Mouse (Mus musculus): ENCODE results near the gene Atp6ap1. TPM values are rescaled to one million over a fixed set of nuclear protein-coding genes. Genes with fewer than 3 reads are reported as not detected.
A peak's percentile ranks its signal among the peaks of the same experiment; 100 is the strongest.

Atp6ap1 gene
- polyA plus RNA-seq, 1 experiment from 2014 or later: 79.8 TPM

DNA sequence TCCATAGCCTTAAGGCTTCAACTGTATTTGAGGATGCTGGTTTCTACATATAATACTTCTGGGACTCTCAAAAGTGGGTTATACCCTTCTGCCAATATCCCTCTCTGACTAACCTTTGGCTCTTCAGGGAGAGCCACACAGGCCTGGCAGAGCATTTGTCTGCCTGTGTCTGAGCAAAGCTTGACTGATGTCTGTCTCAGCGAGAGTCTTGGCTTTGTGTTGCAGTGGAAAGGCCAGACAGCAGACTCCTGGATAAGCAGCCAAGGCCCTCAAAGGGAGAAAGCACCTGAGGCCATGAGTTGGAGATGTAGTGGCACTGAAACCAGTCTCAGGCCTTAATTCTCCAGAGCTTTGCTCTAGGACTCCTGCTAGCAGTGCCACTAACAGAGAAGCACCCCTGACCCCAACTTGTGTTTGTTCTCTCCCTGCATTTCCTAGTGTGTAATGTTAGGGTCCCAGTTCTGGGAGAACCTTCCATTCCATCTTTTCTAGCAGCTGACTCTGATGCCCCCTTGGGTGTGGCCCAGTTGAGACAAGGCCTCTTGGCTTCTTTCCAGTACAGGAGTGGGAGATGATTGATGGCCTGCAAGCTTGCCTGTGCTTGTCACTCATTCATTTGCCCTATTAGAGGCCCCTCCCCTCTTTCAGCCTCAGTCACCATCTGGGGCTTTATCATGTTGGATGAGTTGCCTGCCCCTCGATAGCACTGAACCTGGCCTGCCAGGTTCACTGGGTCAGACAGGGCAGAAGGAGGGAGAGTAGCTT is 33.5 kb downstream of the Atp6ap1 start:
- WGBS (ENCODE audit: insufficient replicate concordance): 38% methylated on average over 2 of the region's 2 CpGs
- Histone ChIP-seq H3K9ac (ENCODE audit: low read depth, low read length) (no peak overlapping the region), H3K36me3 (ENCODE audit: control insufficient read depth, insufficient read depth) (no peaks in the 10 kb centered on the region), H3K4me3 (ENCODE audit: low read depth, low read length) (no peak overlapping the region), H3K27me3 (ENCODE audit: control insufficient read depth, insufficient read depth, low read depth, low read length) (no peaks in the 10 kb centered on the region), H3K27ac (ENCODE audit: low read length) (no peak overlapping the region), H3K9me3 (replicated peaks; ENCODE audit: control insufficient read depth, low read length) (no peaks in the 10 kb centered on the region), H3K4me1 (ENCODE audit: control insufficient read depth, low read depth, low read length) (no peaks in the 10 kb centered on the region; the same call in 1 of the 2 replicates), H3K4me2 (ENCODE audit: low read depth, low read length) (no peak overlapping the region)
- no peak for ATAC-seq (ENCODE audit: low read depth)

DNA sequence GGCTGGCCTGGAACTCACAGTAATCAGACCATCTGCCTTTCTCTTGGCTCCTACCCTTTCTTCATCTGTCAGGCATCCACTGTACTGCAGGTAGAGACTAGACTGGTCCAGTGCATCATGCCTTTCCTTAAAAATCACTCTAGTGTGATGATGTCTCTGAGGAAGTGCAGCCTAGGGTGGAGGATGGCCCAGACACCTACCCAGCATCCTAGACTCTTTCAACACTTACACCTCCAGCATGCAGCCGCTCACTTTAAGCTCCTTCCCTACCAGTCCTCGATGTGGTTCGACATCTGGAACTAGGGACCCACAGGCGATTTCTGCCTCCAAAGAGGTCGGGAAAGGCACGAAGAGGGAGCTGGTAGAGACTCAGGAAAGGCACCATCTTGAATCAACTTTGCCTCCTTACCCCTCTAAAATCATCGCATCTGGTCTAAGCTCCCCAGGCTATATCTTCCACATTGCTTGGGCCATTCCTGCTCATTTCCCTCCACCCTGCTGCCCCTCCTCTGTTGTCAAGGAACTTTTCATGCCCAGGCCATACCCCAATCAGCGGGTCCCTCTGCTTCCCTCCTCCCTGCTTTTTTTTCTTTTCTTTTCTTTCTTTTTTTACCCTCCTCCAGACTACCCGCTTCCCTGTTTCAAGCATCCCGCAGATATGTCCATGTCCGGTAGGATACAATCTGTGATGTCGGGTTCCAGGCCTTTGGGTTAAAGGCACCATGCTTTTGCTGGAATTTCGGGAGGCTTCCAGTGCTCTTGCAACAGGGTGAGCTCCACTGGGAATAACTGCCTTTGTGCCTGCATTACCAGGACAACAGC is 56.0 kb downstream of the Atp6ap1 start:
- H3K9ac ChIP-seq (ENCODE audit: low read depth, low read length): peak overlapping the region; percentile 59
- no peaks in the 10 kb centered on the region for H3K36me3 ChIP-seq (ENCODE audit: control insufficient read depth, insufficient read depth)
- H3K4me1 ChIP-seq (ENCODE audit: control insufficient read depth, low read depth, low read length): no peaks in the 10 kb centered on the region
- peak overlapping the region; percentile 66 for H3K4me2 ChIP-seq (ENCODE audit: low read depth, low read length)
- H3K9me3 ChIP-seq (replicated peaks; ENCODE audit: control insufficient read depth, low read length): no peaks in the 10 kb centered on the region
- H3K4me3 ChIP-seq (ENCODE audit: low read depth, low read length): peak overlapping the region; percentile 61
- H3K27me3 ChIP-seq (ENCODE audit: control insufficient read depth, insufficient read depth, low read depth, low read length): no peaks in the 10 kb centered on the region
- 28% methylated on average over 13 of the region's 13 CpGs for WGBS (ENCODE audit: insufficient replicate concordance)
- H3K27ac ChIP-seq (ENCODE audit: low read length): no peak overlapping the region
- ATAC-seq (ENCODE audit: low read depth): peak; percentile 50

DNA sequence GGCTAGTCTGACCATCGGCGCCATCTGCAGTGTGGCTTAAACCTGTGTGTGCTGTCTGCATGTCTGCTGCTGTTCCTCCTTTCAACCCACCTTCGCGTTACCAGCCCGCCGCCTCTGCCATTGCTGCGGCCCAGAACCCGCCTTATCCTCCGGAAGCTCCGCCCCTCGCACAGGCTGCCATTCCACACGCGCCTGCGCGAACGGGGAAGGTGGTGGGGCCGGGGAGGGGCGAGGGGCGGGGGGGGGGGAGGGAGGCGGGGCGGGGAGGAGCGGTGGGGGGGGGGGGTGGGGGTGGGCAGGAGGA is 56.5 kb downstream of the Atp6ap1 start, which contains the start of gene Lage3:
Gene Lage3 (minus strand): TSS at position 152 of the 304 bp plus-strand sequence.
- H3K9me3 ChIP-seq (replicated peaks; ENCODE audit: control insufficient read depth, low read length): no peaks in the 10 kb centered on the region
- H3K27me3 ChIP-seq (ENCODE audit: control insufficient read depth, insufficient read depth, low read depth, low read length): no peaks in the 10 kb centered on the region
- peak within 1 kb of the TSS; percentile 61 for H3K4me3 ChIP-seq (ENCODE audit: low read depth, low read length)
- peak within 1 kb of the TSS; percentile 59 for H3K9ac ChIP-seq (ENCODE audit: low read depth, low read length)
- H3K36me3 ChIP-seq (ENCODE audit: control insufficient read depth, insufficient read depth): no peaks in the 10 kb centered on the region
- no peak within 1 kb of the TSS for H3K27ac ChIP-seq (ENCODE audit: low read length)
- ATAC-seq (ENCODE audit: low read depth): peak; percentile 81
- WGBS (ENCODE audit: insufficient replicate concordance): 13% methylated on average over 16 of the region's 22 CpGs
- H3K4me1 ChIP-seq (ENCODE audit: control insufficient read depth, low read depth, low read length): no peaks in the 10 kb centered on the region
- peak within 1 kb of the TSS; percentile 66 for H3K4me2 ChIP-seq (ENCODE audit: low read depth, low read length)

Small RNA genes within 50 kb of the gene (microRNA-seq; reads per million reads assigned to microRNA genes)
- gene Mir7091 (0.98 reads per million), gene Mir7092 (0.74 reads per million)

Other genes starting within 250 kb of the Atp6ap1 start
- not detected in 2 replicates for gene Opn1mw, start 169.6 kb upstream of the Atp6ap1 start, polyA plus RNA-seq (2015; fragmentation: Nextera tagmentation; extraction: Ambion mirVana)
- gene Mecp2, start 161.7 kb upstream of the Atp6ap1 start, polyA plus RNA-seq (2015; fragmentation: Nextera tagmentation; extraction: Ambion mirVana): 5.5 and 5.7 TPM in 2 replicates
- not detected in 2 replicates for gene Tex28, start 129.3 kb upstream of the Atp6ap1 start, polyA plus RNA-seq (2015; fragmentation: Nextera tagmentation; extraction: Ambion mirVana)
- not detected in 2 replicates for gene Tktl1, start 119.8 kb upstream of the Atp6ap1 start, polyA plus RNA-seq (2015; fragmentation: Nextera tagmentation; extraction: Ambion mirVana)
- 42.7 and 53.3 TPM in 2 replicates for gene Flna, start 47.3 kb upstream of the Atp6ap1 start, polyA plus RNA-seq (2015; fragmentation: Nextera tagmentation; extraction: Ambion mirVana)
- gene Emd, start 42.4 kb upstream of the Atp6ap1 start, polyA plus RNA-seq (2015; fragmentation: Nextera tagmentation; extraction: Ambion mirVana): 7.4 and 7.7 TPM in 2 replicates
- gene Rpl10, start 26.3 kb upstream of the Atp6ap1 start, polyA plus RNA-seq (2015; fragmentation: Nextera tagmentation; extraction: Ambion mirVana): 375 and 448 TPM in 2 replicates
- 27.8 and 30.2 TPM in 2 replicates for gene Taz, start 15.2 kb upstream of the Atp6ap1 start, polyA plus RNA-seq (2015; fragmentation: Nextera tagmentation; extraction: Ambion mirVana)
- 22.0 and 23.6 TPM in 2 replicates for gene Dnase1l1, start 14.8 kb upstream of the Atp6ap1 start, polyA plus RNA-seq (2015; fragmentation: Nextera tagmentation; extraction: Ambion mirVana)
- 57.2 and 63.5 TPM in 2 replicates for gene Gdi1, start 7.9 kb downstream of the Atp6ap1 start, polyA plus RNA-seq (2015; fragmentation: Nextera tagmentation; extraction: Ambion mirVana)
- gene Fam50a, start 15.9 kb downstream of the Atp6ap1 start, polyA plus RNA-seq (2015; fragmentation: Nextera tagmentation; extraction: Ambion mirVana): 25.0 and 30.2 TPM in 2 replicates
- gene Plxna3, start 32.0 kb downstream of the Atp6ap1 start, polyA plus RNA-seq (2015; fragmentation: Nextera tagmentation; extraction: Ambion mirVana): 1.2 and 1.5 TPM in 2 replicates
- 35.8 and 42.0 TPM in 2 replicates for gene Lage3, start 56.5 kb downstream of the Atp6ap1 start, polyA plus RNA-seq (2015; fragmentation: Nextera tagmentation; extraction: Ambion mirVana)
- 37.1 and 39.3 TPM in 2 replicates for gene Ubl4a, start 76.1 kb downstream of the Atp6ap1 start, polyA plus RNA-seq (2015; fragmentation: Nextera tagmentation; extraction: Ambion mirVana)
- gene Slc10a3, start 76.3 kb downstream of the Atp6ap1 start, polyA plus RNA-seq (2015; fragmentation: Nextera tagmentation; extraction: Ambion mirVana): 6.1 TPM in 2 replicates
- gene Fam3a, start 96.2 kb downstream of the Atp6ap1 start, polyA plus RNA-seq (2015; fragmentation: Nextera tagmentation; extraction: Ambion mirVana): 13.1 and 14.2 TPM in 2 replicates
- 29.4 and 29.7 TPM in 2 replicates for gene Ikbkg, start 96.2 kb downstream of the Atp6ap1 start, polyA plus RNA-seq (2015; fragmentation: Nextera tagmentation; extraction: Ambion mirVana)
- 42.3 and 42.7 TPM in 2 replicates for gene G6pdx, start 132.1 kb downstream of the Atp6ap1 start, polyA plus RNA-seq (2015; fragmentation: Nextera tagmentation; extraction: Ambion mirVana)
- not detected in 2 replicates for gene Gm6880, start 184.3 kb downstream of the Atp6ap1 start, polyA plus RNA-seq (2015; fragmentation: Nextera tagmentation; extraction: Ambion mirVana)